Mouse (Mus musculus): ENCODE results near the gene Aqp2. TPM values are rescaled to one million over a fixed set of nuclear protein-coding genes. Genes with fewer than 3 reads are reported as not detected.

Aqp2 gene
- total and polyA plus RNA-seq, 3 experiments, result not detected

DNA sequence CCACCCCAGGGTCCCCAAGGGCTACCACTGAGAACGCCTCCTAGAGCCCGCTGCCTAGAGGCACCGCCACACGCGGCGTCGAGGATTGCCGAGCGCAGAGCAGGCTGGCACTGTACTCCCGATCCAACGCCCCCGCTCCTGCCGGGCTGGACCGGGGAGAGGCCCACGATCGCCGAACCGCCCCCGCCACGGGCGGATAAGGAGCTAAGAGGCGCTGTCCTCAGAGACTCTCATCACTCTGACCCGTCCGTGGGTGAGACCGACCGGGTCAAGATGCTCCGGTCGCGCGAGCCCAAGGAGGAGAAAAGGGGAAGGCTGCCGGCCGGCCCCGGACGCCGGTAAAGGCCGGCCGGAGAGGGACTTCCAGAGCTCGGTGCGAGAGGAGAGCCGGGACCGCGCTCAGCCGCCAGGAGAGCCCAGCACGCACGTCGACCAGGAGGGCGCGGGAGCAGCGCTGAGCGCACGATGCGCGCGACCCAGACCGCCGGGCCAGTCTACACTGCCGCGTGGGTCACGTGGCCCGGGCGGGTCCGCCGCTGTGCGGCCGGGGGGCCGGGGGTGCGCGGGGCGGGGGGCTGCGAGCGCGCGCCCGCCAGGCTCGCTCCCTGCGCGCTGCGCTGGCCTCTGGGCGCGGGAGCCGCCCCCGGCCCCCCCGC, 11.7 kb downstream of the Aqp2 start, which contains the start of gene Aqp5:
TSS of gene Aqp5 (plus strand) at position 354 of the 656 bp plus-strand sequence.
- Histone ChIP-seq H3K79me2 (ENCODE audit: control insufficient read depth, insufficient read depth, low read length, poor library complexity) (no peaks in the 10 kb centered on the region), H3K27ac (ENCODE audit: control insufficient read depth, low read depth, low read length) (no peak within 1 kb of the TSS), H3K4me3 (ENCODE audit: control insufficient read depth in 1 of 2, insufficient read depth in 1 of 2, low read depth in 2 of 2, low read length in 2 of 2) (no peak within 1 kb of the TSS), H3K4me1 (ENCODE audit: control insufficient read depth in 1 of 2, insufficient read depth in 2 of 2, low read length in 2 of 2) (no peaks in the 10 kb centered on the region), H3K36me3 (ENCODE audit: control insufficient read depth in 1 of 2, insufficient read depth in 2 of 2, low read length in 2 of 2) (no peaks in the 10 kb centered on the region), H3K27me3 (ENCODE audit: control insufficient read depth in 1 of 2, insufficient read depth in 2 of 2, low read length in 2 of 2) (no peaks in the 10 kb centered on the region; a peak in 1 of 4 replicates), H3K9ac (ENCODE audit: control insufficient read depth, low read depth, low read length, poor library complexity, severe bottlenecking) (no peak within 1 kb of the TSS), H3K9me3 (replicated peaks; ENCODE audit: insufficient read depth, low read length) (no peaks in the 10 kb centered on the region)
- DNase-seq (ENCODE audit: low read depth, low spot score), result no peak
- no peak for TF ChIP-seq USF2 (IDR thresholded peaks at IDR 0.05; ENCODE audit: borderline replicate concordance in 1 of 2, insufficient read depth in 1 of 2, low read depth in 1 of 2, low read length in 2 of 2)
- TF ChIP-seq MAFK (IDR thresholded peaks at IDR 0.05; ENCODE audit: borderline replicate concordance, low read depth, low read length), result no peak
- TF ChIP-seq ZC3H11A (IDR thresholded peaks at IDR 0.05; ENCODE audit: low read depth, low read length), result no peak
- no peak for TF ChIP-seq TBP (IDR thresholded peaks at IDR 0.05; ENCODE audit: low read depth, low read length)
- TF ChIP-seq POLR2AphosphoS5 (IDR thresholded peaks at IDR 0.05; ENCODE audit: borderline replicate concordance, low read depth, low read length), result no peak
- TF ChIP-seq EP300 (IDR thresholded peaks at IDR 0.05; ENCODE audit: low read depth in 1 of 2, low read length in 2 of 2), result no peak

GRCm38 (mm10) chr15:99592177-99592576, 13.3 kb downstream of the Aqp2 start:
- DNase-seq (ENCODE audit: low read depth, low spot score), result no peak
- Histone ChIP-seq H3K79me2 (ENCODE audit: control insufficient read depth, insufficient read depth, low read length, poor library complexity) (no peaks in the 10 kb centered on the region), H3K9me3 (replicated peaks; ENCODE audit: insufficient read depth, low read length) (no peaks in the 10 kb centered on the region), H3K4me1 (ENCODE audit: control insufficient read depth in 1 of 2, insufficient read depth in 2 of 2, low read length in 2 of 2) (no peaks in the 10 kb centered on the region), H3K9ac (ENCODE audit: control insufficient read depth, low read depth, low read length, poor library complexity, severe bottlenecking) (no peak overlapping the region), H3K36me3 (ENCODE audit: control insufficient read depth in 1 of 2, insufficient read depth in 2 of 2, low read length in 2 of 2) (no peaks in the 10 kb centered on the region), H3K27me3 (ENCODE audit: control insufficient read depth in 1 of 2, insufficient read depth in 2 of 2, low read length in 2 of 2) (no peaks in the 10 kb centered on the region), H3K27ac (ENCODE audit: control insufficient read depth, low read depth, low read length) (no peak overlapping the region), H3K4me3 (ENCODE audit: control insufficient read depth in 1 of 2, insufficient read depth in 1 of 2, low read depth in 2 of 2, low read length in 2 of 2) (no peak overlapping the region)
- TF ChIP-seq MAZ (IDR thresholded peaks at IDR 0.05; ENCODE audit: low read depth, low read length), result no peak
- no peak for TF ChIP-seq SMC3 (IDR thresholded peaks at IDR 0.05; ENCODE audit: low read depth, low read length)
- TF ChIP-seq RCOR1 (IDR thresholded peaks at IDR 0.05; ENCODE audit: low read depth, low read length), result no peak
- no peak for TF ChIP-seq POLR2AphosphoS2 (IDR thresholded peaks at IDR 0.05; ENCODE audit: low read length)
- no peak for TF ChIP-seq NRF1 (IDR thresholded peaks at IDR 0.05; ENCODE audit: insufficient read depth, low read depth, low read length, poor library complexity, severe bottlenecking)
- TF ChIP-seq MYB (IDR thresholded peaks at IDR 0.05; ENCODE audit: low read depth, low read length), result no peak

GRCm38 (mm10) chr15:99592877-99593276, 14.0 kb downstream of the Aqp2 start:
- Histone ChIP-seq H3K79me2 (ENCODE audit: control insufficient read depth, insufficient read depth, low read length, poor library complexity) (no peaks in the 10 kb centered on the region), H3K4me3 (ENCODE audit: control insufficient read depth in 1 of 2, insufficient read depth in 1 of 2, low read depth in 2 of 2, low read length in 2 of 2) (no peak overlapping the region), H3K27ac (ENCODE audit: control insufficient read depth, low read depth, low read length) (no peak overlapping the region), H3K36me3 (ENCODE audit: control insufficient read depth in 1 of 2, insufficient read depth in 2 of 2, low read length in 2 of 2) (no peaks in the 10 kb centered on the region), H3K9me3 (replicated peaks; ENCODE audit: insufficient read depth, low read length) (no peaks in the 10 kb centered on the region), H3K4me1 (ENCODE audit: control insufficient read depth in 1 of 2, insufficient read depth in 2 of 2, low read length in 2 of 2) (no peaks in the 10 kb centered on the region), H3K27me3 (ENCODE audit: control insufficient read depth in 1 of 2, insufficient read depth in 2 of 2, low read length in 2 of 2) (no peaks in the 10 kb centered on the region), H3K9ac (ENCODE audit: control insufficient read depth, low read depth, low read length, poor library complexity, severe bottlenecking) (no peak overlapping the region)
- no peak for DNase-seq (ENCODE audit: low read depth, low spot score)
- TF ChIP-seq NRF1 (IDR thresholded peaks at IDR 0.05; ENCODE audit: insufficient read depth, low read depth, low read length, poor library complexity, severe bottlenecking), result no peak
- TF ChIP-seq TCF12 (IDR thresholded peaks at IDR 0.05; ENCODE audit: low read depth, low read length), result no peak
- no peak for TF ChIP-seq EP300 (IDR thresholded peaks at IDR 0.05; ENCODE audit: low read depth in 1 of 2, low read length in 2 of 2)
- TF ChIP-seq USF1 (IDR thresholded peaks at IDR 0.05; ENCODE audit: low read depth, low read length), result no peak
- no peak for TF ChIP-seq HCFC1 (IDR thresholded peaks at IDR 0.05; ENCODE audit: low read depth, low read length)
- TF ChIP-seq POLR2AphosphoS2 (IDR thresholded peaks at IDR 0.05; ENCODE audit: low read length), result no peak
- TF ChIP-seq ETS1 (IDR thresholded peaks at IDR 0.05; ENCODE audit: low read depth, low read length), result no peak
- no peak for TF ChIP-seq CHD1 (IDR thresholded peaks at IDR 0.05; ENCODE audit: low read depth, low read length)
- TF ChIP-seq MYC (IDR thresholded peaks at IDR 0.05; ENCODE audit: low read depth, low read length), result no peak
- TF ChIP-seq POLR2AphosphoS5 (IDR thresholded peaks at IDR 0.05; ENCODE audit: borderline replicate concordance, low read depth, low read length), result no peak
- no peak for TF ChIP-seq CHD2 (IDR thresholded peaks at IDR 0.05; ENCODE audit: low read length)
- no peak for TF ChIP-seq RCOR1 (IDR thresholded peaks at IDR 0.05; ENCODE audit: low read depth, low read length)
- TF ChIP-seq MAZ (IDR thresholded peaks at IDR 0.05; ENCODE audit: low read depth, low read length), result no peak
- no peak for TF ChIP-seq MAFK (IDR thresholded peaks at IDR 0.05; ENCODE audit: borderline replicate concordance, low read depth, low read length)
